Mouse (Mus musculus) liver, embryonic 13.5 days (tissue): ENCODE data around the gene Hacl1. TPM values are rescaled to one million over a fixed set of nuclear protein-coding genes. Genes with fewer than 3 reads are reported as not detected.

Experiments
- ATAC-seq: fragments of 200-750 bp; cut with Nextera tagmentation; 2 replicates; pipeline ENCODE4 v1.8.0; 2017; ENCODE audit warnings: low read depth, mild to moderate bottlenecking, moderate number of reproducible peaks, moderate library complexity
- DNase-seq: peaks from one replicate; pipeline ENCODE4 v3.0.0; 2022
- H3K27ac ChIP-seq: fragments of 300-500 bp; sonication (generic); 2 replicates; pipeline ENCODE4 v1.5.1; 2015; ENCODE audit warnings: moderate library complexity, mild to moderate bottlenecking, inconsistent platforms
- H3K27me3 ChIP-seq: fragments of 300-500 bp; sonication (generic); 2 replicates; pipeline ENCODE4 v1.6.1; 2015; ENCODE audit warnings: mild to moderate bottlenecking, inconsistent platforms
- H3K36me3 ChIP-seq: fragments of 300-500 bp; sonication (generic); 2 replicates; pipeline ENCODE4 v1.6.1; 2015; ENCODE audit warnings: mild to moderate bottlenecking, inconsistent platforms
- H3K4me1 ChIP-seq: fragments of 300-500 bp; sonication (generic); replicated peaks from 2 replicates; pipeline ENCODE4 v1.6.1; 2015; ENCODE audit warnings: inconsistent platforms
- H3K4me2 ChIP-seq: fragments of 300-500 bp; sonication (generic); 2 replicates; pipeline ENCODE4 v1.6.1; 2015; ENCODE audit warnings: inconsistent platforms, mild to moderate bottlenecking, moderate library complexity
- H3K4me3 ChIP-seq: fragments of 300-500 bp; sonication (generic); replicated peaks from 2 replicates; pipeline ENCODE4 v1.5.1; 2015; ENCODE audit warnings: mild to moderate bottlenecking, inconsistent platforms
- H3K9ac ChIP-seq: fragments of 300-500 bp; sonication (generic); 2 replicates; pipeline ENCODE4 v1.6.1; 2015; ENCODE audit warnings: mild to moderate bottlenecking, inconsistent platforms
- H3K9me3 ChIP-seq: fragments of 300-500 bp; sonication (generic); replicated peaks from 2 replicates; pipeline ENCODE4 v1.6.1; 2016; ENCODE audit warnings: inconsistent platforms
- WGBS: fragments of 180-500 bp; shearing (Covaris S2); methylation state at CpG from one replicate; pipeline ENCODE4 v1.1.7; 2015; ENCODE audit not compliant: insufficient replicate concordance; 5-methylcytosine and 5-hydroxymethylcytosine counted together
- polyA plus RNA-seq: library from polyadenylated mRNA; unstranded; fragments of >200 nt; fragmentation: Nextera tagmentation; extraction: Ambion mirVana; gene quantifications from 2 replicates; pipeline ENCODE4 v1.2.1, GENCODE M21; 2015

Gene Hacl1
- polyA plus RNA-seq, 1 experiment from 2014 or later: 8.1 TPM

- H3K4me3 ChIP-seq: no peak overlapping the region
- 72% methylated on average over 7 of the region's 7 CpGs for WGBS
These were observed 86.1 kb downstream of the Hacl1 start for GRCm38 (mm10) chr14:31555021-31555420.

More at GRCm38 (mm10) chr14:31555021-31555420, 86.1 kb downstream of the Hacl1 start:
- Histone ChIP-seq H3K4me1 (no peaks in the 10 kb centered on the region), H3K9ac (no peak overlapping the region), H3K27me3 (0 out of 2 replicates have a peak, but pooled peaks cover 9% of the 10 kb centered on the region), H3K9me3 (no peaks in the 10 kb centered on the region), H3K4me2 (no peak overlapping the region), H3K27ac (no peak overlapping the region), H3K36me3 (no peaks in the 10 kb centered on the region)
- DNase-seq (no peak), ATAC-seq (no peak)

Other genes starting within 250 kb of the Hacl1 start
- 13.3 and 16.2 TPM in 2 replicates for gene Sh3bp5, start 205.2 kb downstream of the Hacl1 start, polyA plus RNA-seq
- gene Eaf1, start 146.9 kb downstream of the Hacl1 start, polyA plus RNA-seq: 24.1 and 31.7 TPM in 2 replicates
- 36.5 and 43.0 TPM in 2 replicates for gene Mettl6, start 146.2 kb downstream of the Hacl1 start, polyA plus RNA-seq
- gene Colq, start 49.9 kb downstream of the Hacl1 start, polyA plus RNA-seq: 0.08 and 0.10 TPM in 2 replicates
- gene Gm49387, start 408 bp downstream of the Hacl1 start, polyA plus RNA-seq: 0.69 TPM in 1 of 2 replicates, not detected in the other
- 8.9 TPM in 2 replicates for gene Btd, start 258 bp downstream of the Hacl1 start, polyA plus RNA-seq
- 3.0 and 4.2 TPM in 2 replicates for gene Ankrd28, start 189.4 kb upstream of the Hacl1 start, polyA plus RNA-seq